Mouse (Mus musculus): ENCODE results near the gene Map6d1.

- TF ChIP-seq CTCF (conservative IDR thresholded peaks at IDR 0.05; ENCODE audit: low read length) (no peak), POU5F1 (IDR thresholded peaks at IDR 0.05; ENCODE audit: borderline replicate concordance, low read length) (no peak)
Measured at GRCm38 (mm10) chr16:20192043-20192442, 49.1 kb downstream of the Map6d1 start.

All from E14TG2a.4 (cell line).